Mouse (Mus musculus) C2C12 (cell line): ENCODE measurements around the gene Enkur. TPM values are rescaled to one million over a fixed set of nuclear protein-coding genes. Genes with fewer than 3 reads are reported as not detected.
A peak's percentile ranks its signal among the peaks of the same experiment; 100 is the strongest.

Experiments
- H3K27me3 ChIP-seq: one replicate; pipeline ENCODE4 v1.6.1; 2011; ENCODE audit not compliant: control insufficient read depth, insufficient read depth, insufficient read length
- H3K36me3 ChIP-seq: one replicate; pipeline ENCODE4 v1.6.1; 2011; ENCODE audit not compliant: control insufficient read depth, insufficient read depth
- H3K4me3 ChIP-seq: one replicate; pipeline ENCODE4 v1.5.1; 2011; ENCODE audit warnings: mild to moderate bottlenecking, control low read depth; ENCODE audit not compliant: poor library complexity, insufficient read depth, severe bottlenecking
- H3K79me2 ChIP-seq: one replicate; pipeline ENCODE4 v1.6.1; 2011; ENCODE audit not compliant: control insufficient read depth, insufficient read depth
- H3K79me3 ChIP-seq: one replicate; pipeline ENCODE4 v1.6.1; 2011; ENCODE audit warnings: low read depth, control low read depth
- H3ac ChIP-seq: one replicate; pipeline ENCODE3; 2011; ENCODE audit warnings: low read depth; ENCODE audit not compliant: control insufficient read depth, insufficient read length
- CEBPB ChIP-seq: IDR thresholded peaks from one replicate; pipeline ENCODE4 v1.6.1; 2011; ENCODE audit warnings: low read depth, mild to moderate bottlenecking, control low read depth, moderate library complexity
- CTCF ChIP-seq: IDR thresholded peaks from one replicate; pipeline ENCODE4 v1.5.1; 2011; ENCODE audit not compliant: control insufficient read depth, insufficient read depth, insufficient read length
- FOSL1 ChIP-seq: IDR thresholded peaks from one replicate; pipeline ENCODE4 v1.8.0; 2011; ENCODE audit warnings: mild to moderate bottlenecking, low read length; ENCODE audit not compliant: poor library complexity, insufficient read depth, severe bottlenecking
- MAX ChIP-seq: IDR thresholded peaks from one replicate; pipeline ENCODE4 v1.6.1; 2011; ENCODE audit warnings: mild to moderate bottlenecking, control low read depth
- MYOD1 ChIP-seq: IDR thresholded peaks from one replicate; pipeline ENCODE4 v1.6.1; 2011; ENCODE audit warnings: low read depth; ENCODE audit not compliant: control insufficient read depth, insufficient read length
- MYOG ChIP-seq: IDR thresholded peaks from one replicate; pipeline ENCODE4 v1.6.1; 2011; ENCODE audit not compliant: control insufficient read depth, insufficient read length; ENCODE audit errors: extremely low read depth
- USF1 ChIP-seq: IDR thresholded peaks from one replicate; pipeline ENCODE4 v1.6.1; 2011; ENCODE audit warnings: low read depth, mild to moderate bottlenecking, control low read depth, moderate library complexity
- polyA plus RNA-seq: library from polyadenylated mRNA; unstranded; fragments of >200 nt; fragmentation: generic; extraction: Trizol; gene quantifications from one replicate; pipeline ENCODE4 v1.2.1, GENCODE M21; 2012; ENCODE audit warnings: missing spikeins

Enkur gene
- polyA plus RNA-seq, 1 experiment, result 0.08 TPM

- H3ac ChIP-seq, result no peak overlapping the region
- TF ChIP-seq USF1, result no peak
- no peak for TF ChIP-seq MYOD1
- no peak for TF ChIP-seq MAX
- no peak for TF ChIP-seq CEBPB
- TF ChIP-seq FOSL1, result no peak
- TF ChIP-seq MYOG, result no peak
- no peaks in the 10 kb centered on the region for H3K36me3 ChIP-seq
- H3K27me3 ChIP-seq, result no peaks in the 10 kb centered on the region
- H3K79me2 ChIP-seq, result no peaks in the 10 kb centered on the region
- H3K79me3 ChIP-seq, result no peaks in the 10 kb centered on the region
- H3K4me3 ChIP-seq, result no peak overlapping the region
Measured at GRCm38 (mm10) chr2:21147169-21147568, 58.0 kb downstream of the Enkur start.

- Histone ChIP-seq H3K4me3 (no peak overlapping the region), H3K36me3 (no peaks in the 10 kb centered on the region), H3K79me3 (no peaks in the 10 kb centered on the region), H3K27me3 (no peaks in the 10 kb centered on the region), H3ac (no peak overlapping the region), H3K79me2 (no peaks in the 10 kb centered on the region)
- TF ChIP-seq MAX (no peak), FOSL1 (peak; percentile 61), MYOG (no peak), USF1 (no peak), CTCF (no peak), CEBPB (peak; percentile 85), MYOD1 (no peak)
Measured at GRCm38 (mm10) chr2:21146486-21146885, 58.7 kb downstream of the Enkur start.

GRCm38 (mm10) chr2:21142616-21143015 is 62.5 kb downstream of the Enkur start:
- no peak overlapping the region for H3K4me3 ChIP-seq
- no peak for TF ChIP-seq USF1
- no peak for TF ChIP-seq MYOD1
- TF ChIP-seq FOSL1, result no peak
- TF ChIP-seq MAX, result no peak
- TF ChIP-seq MYOG, result no peak
- TF ChIP-seq CTCF, result no peak
- no peak for TF ChIP-seq CEBPB
- H3K27me3 ChIP-seq, result no peaks in the 10 kb centered on the region
- no peaks in the 10 kb centered on the region for H3K79me2 ChIP-seq
- no peaks in the 10 kb centered on the region for H3K36me3 ChIP-seq
- no peaks in the 10 kb centered on the region for H3K79me3 ChIP-seq
- H3ac ChIP-seq, result no peak overlapping the region

- Histone ChIP-seq H3K79me2 (no peaks in the 10 kb centered on the region), H3K27me3 (no peaks in the 10 kb centered on the region), H3K4me3 (no peak overlapping the region), H3K36me3 (no peaks in the 10 kb centered on the region), H3K79me3 (no peaks in the 10 kb centered on the region), H3ac (no peak overlapping the region)
- TF ChIP-seq CTCF, result no peak
- no peak for TF ChIP-seq FOSL1
Measured at GRCm38 (mm10) chr2:21142204-21142580, 63.0 kb downstream of the Enkur start.

GRCm38 (mm10) chr2:21141520-21142203 is 63.5 kb downstream of the Enkur start:
- Histone ChIP-seq H3ac (no peak overlapping the region), H3K4me3 (no peak overlapping the region), H3K27me3 (no peaks in the 10 kb centered on the region), H3K36me3 (no peaks in the 10 kb centered on the region), H3K79me3 (no peaks in the 10 kb centered on the region), H3K79me2 (no peaks in the 10 kb centered on the region)
- TF ChIP-seq CTCF (no peak), USF1 (no peak), CEBPB (no peak), MYOD1 (no peak), MAX (no peak), MYOG (no peak), FOSL1 (no peak)

GRCm38 (mm10) chr2:21141189-21141519 is 64.0 kb downstream of the Enkur start:
- H3K4me3 ChIP-seq, result no peak overlapping the region
- H3K36me3 ChIP-seq, result no peaks in the 10 kb centered on the region
- no peaks in the 10 kb centered on the region for H3K27me3 ChIP-seq
- H3K79me3 ChIP-seq, result no peaks in the 10 kb centered on the region
- TF ChIP-seq CTCF, result no peak
- TF ChIP-seq MYOG, result no peak
- no peak for TF ChIP-seq USF1
- TF ChIP-seq FOSL1, result no peak
- no peak for TF ChIP-seq CEBPB
- TF ChIP-seq MYOD1, result no peak
- TF ChIP-seq MAX, result no peak
- no peak overlapping the region for H3ac ChIP-seq
- H3K79me2 ChIP-seq, result no peaks in the 10 kb centered on the region
